Mouse (Mus musculus): Measurements from ENCODE around the gene Klhl12. TPM values are rescaled to one million over a fixed set of nuclear protein-coding genes. Genes with fewer than 3 reads are reported as not detected.
"Not testable (repeated sequence)": the region's sequence is repeated elsewhere in the genome, so short reads cannot be mapped to it uniquely, and the experiment has no call there.

Gene Klhl12
- polyA plus RNA-seq, 1 experiment from 2014 or later = 17.4 TPM

DNA sequence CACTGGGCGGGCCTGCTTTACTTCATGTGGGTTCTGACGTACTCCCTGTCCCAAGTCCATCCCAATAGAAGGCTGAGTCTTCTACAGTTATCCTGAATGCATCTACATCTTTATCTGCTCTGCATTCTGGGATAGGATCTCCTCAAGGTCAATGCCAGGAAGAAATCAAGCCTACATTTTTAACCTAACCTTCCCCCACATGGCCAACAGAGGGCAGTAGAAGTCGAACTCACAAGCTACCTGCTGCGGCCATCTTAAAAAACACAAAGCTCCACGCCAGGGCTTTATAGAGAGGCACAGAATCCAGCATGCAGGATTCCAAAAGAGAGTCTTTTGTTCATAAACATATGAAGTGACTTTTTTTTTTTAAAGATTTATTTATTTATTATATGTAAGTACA lies 69.1 kb downstream of the Klhl12 start:
- Histone ChIP-seq H3K4me3 (ENCODE audit: control insufficient read depth in 1 of 2, insufficient read depth in 1 of 2, low read depth in 1 of 2, low read length in 2 of 2) (no peak overlapping the region), H3K4me2 (ENCODE audit: low read length) (no peak overlapping the region), H3K4me1 (ENCODE audit: control insufficient read depth in 2 of 2, insufficient read depth in 2 of 2, low read length in 2 of 2) (no peaks in the 10 kb centered on the region), H3K27me3 (ENCODE audit: control insufficient read depth, insufficient read depth, low read length) (no peaks in the 10 kb centered on the region), H3K9me3 (ENCODE audit: control insufficient read depth, low read length) (no peaks in the 10 kb centered on the region), H3K9ac (ENCODE audit: low read length) (no peak overlapping the region), H3K27ac (replicated peaks in 1 of 2; ENCODE audit: control insufficient read depth in 1 of 2, insufficient read depth in 1 of 2, low read depth in 2 of 2, low read length in 2 of 2) (no peak overlapping the region), H3K36me3 (ENCODE audit: control insufficient read depth, insufficient read depth, low read length) (no peaks in the 10 kb centered on the region)
- 72% methylated on average over 5 of the region's 5 CpGs for WGBS
- ATAC-seq (ENCODE audit: insufficient number of reproducible peaks, insufficient read depth, low FRiP score, low read depth) = no peak

DNA sequence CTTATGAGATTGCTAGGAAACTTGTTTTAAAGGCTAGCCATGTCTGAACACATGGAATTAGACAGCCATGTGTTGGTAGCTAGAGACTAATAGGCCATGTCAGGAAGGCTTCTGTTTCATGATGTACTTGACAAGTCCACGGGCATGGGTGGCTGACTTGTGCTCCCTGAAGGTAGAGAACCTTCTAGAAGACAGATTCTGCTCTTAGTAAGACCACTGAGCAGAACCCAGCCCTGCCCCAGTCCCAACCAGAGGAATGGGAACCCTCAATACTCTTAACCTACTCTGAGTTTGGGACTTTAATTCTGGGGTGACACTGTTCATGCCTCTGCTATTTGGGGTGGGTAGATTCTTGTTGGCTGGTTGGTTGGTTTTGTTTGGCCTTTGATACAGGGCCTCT lies 69.7 kb downstream of the Klhl12 start:
- H3K9me3 ChIP-seq (ENCODE audit: control insufficient read depth, low read length) = no peaks in the 10 kb centered on the region
- H3K36me3 ChIP-seq (ENCODE audit: control insufficient read depth, insufficient read depth, low read length) = no peaks in the 10 kb centered on the region
- H3K27me3 ChIP-seq (ENCODE audit: control insufficient read depth, insufficient read depth, low read length) = no peaks in the 10 kb centered on the region
- H3K27ac ChIP-seq (replicated peaks in 1 of 2; ENCODE audit: control insufficient read depth in 1 of 2, insufficient read depth in 1 of 2, low read depth in 2 of 2, low read length in 2 of 2) = no peak overlapping the region
- WGBS = 86% methylated on average over 1 of the region's 1 CpGs
- H3K4me1 ChIP-seq (ENCODE audit: control insufficient read depth in 2 of 2, insufficient read depth in 2 of 2, low read length in 2 of 2) = no peaks in the 10 kb centered on the region
- H3K4me3 ChIP-seq (ENCODE audit: control insufficient read depth in 1 of 2, insufficient read depth in 1 of 2, low read depth in 1 of 2, low read length in 2 of 2) = no peak overlapping the region
- H3K9ac ChIP-seq (ENCODE audit: low read length) = no peak overlapping the region
- no peak for ATAC-seq (ENCODE audit: insufficient number of reproducible peaks, insufficient read depth, low FRiP score, low read depth)
- H3K4me2 ChIP-seq (ENCODE audit: low read length) = no peak overlapping the region

DNA sequence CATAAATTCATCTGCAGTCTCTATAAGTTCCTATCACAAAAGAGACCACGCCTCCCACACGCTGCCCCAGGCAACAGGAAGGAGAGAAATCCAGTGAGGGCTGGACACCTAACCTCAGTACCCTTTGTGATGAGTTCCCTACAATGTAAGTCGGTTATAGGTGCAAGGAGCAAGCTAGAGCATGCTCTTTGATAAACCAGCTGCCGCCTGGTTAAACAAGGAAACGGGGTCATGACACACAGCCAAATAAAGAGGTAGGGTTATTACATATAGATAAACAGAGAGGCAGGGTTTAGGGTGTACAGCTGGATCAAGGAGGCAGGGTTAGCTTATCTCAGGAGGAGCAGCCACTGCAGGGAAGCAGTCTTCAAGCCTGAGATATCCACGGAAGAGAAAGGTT lies 71.4 kb downstream of the Klhl12 start:
- Histone ChIP-seq H3K4me1 (ENCODE audit: control insufficient read depth in 2 of 2, insufficient read depth in 2 of 2, low read length in 2 of 2) (no peaks in the 10 kb centered on the region), H3K4me3 (ENCODE audit: control insufficient read depth in 1 of 2, insufficient read depth in 1 of 2, low read depth in 1 of 2, low read length in 2 of 2) (no peak overlapping the region), H3K27me3 (ENCODE audit: control insufficient read depth, insufficient read depth, low read length) (no peaks in the 10 kb centered on the region), H3K9ac (ENCODE audit: low read length) (no peak overlapping the region), H3K27ac (replicated peaks in 1 of 2; ENCODE audit: control insufficient read depth in 1 of 2, insufficient read depth in 1 of 2, low read depth in 2 of 2, low read length in 2 of 2) (no peak overlapping the region), H3K9me3 (ENCODE audit: control insufficient read depth, low read length) (no peaks in the 10 kb centered on the region), H3K36me3 (ENCODE audit: control insufficient read depth, insufficient read depth, low read length) (no peaks in the 10 kb centered on the region), H3K4me2 (ENCODE audit: low read length) (no peak overlapping the region)
- ATAC-seq (ENCODE audit: insufficient number of reproducible peaks, insufficient read depth, low FRiP score, low read depth) = no peak
- 49% methylated on average over 6 of the region's 6 CpGs for whole genome bisulfite sequencing

DNA sequence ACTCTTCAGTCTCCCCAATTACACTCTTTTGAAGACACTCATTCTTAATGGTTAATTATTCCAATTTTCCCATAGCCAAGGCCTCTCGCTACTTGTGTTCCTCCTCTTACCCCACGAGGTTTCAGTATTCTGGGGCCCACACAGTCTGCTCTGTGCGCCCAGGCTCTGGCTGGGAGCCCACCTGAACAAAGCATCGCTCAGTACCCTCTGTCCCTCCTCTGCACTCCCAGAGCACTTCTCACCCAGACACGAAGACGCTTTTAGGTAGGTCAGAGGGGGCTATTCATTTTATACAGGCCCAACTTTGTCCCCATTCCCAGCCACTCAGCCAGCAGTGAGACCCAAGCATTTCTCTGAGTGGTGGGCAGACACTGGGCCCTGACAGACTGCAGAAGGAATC lies 75.3 kb downstream of the Klhl12 start:
- no peaks in the 10 kb centered on the region for H3K4me1 ChIP-seq (ENCODE audit: control insufficient read depth in 2 of 2, insufficient read depth in 2 of 2, low read length in 2 of 2)
- no peaks in the 10 kb centered on the region for H3K27me3 ChIP-seq (ENCODE audit: control insufficient read depth, insufficient read depth, low read length)
- 78% methylated on average over 6 of the region's 6 CpGs for WGBS
- H3K27ac ChIP-seq (replicated peaks in 1 of 2; ENCODE audit: control insufficient read depth in 1 of 2, insufficient read depth in 1 of 2, low read depth in 2 of 2, low read length in 2 of 2) = no peak overlapping the region
- no peaks in the 10 kb centered on the region for H3K9me3 ChIP-seq (ENCODE audit: control insufficient read depth, low read length)
- no peaks in the 10 kb centered on the region for H3K36me3 ChIP-seq (ENCODE audit: control insufficient read depth, insufficient read depth, low read length)
- H3K4me2 ChIP-seq (ENCODE audit: low read length) = no peak overlapping the region
- no peak for ATAC-seq (ENCODE audit: insufficient number of reproducible peaks, insufficient read depth, low FRiP score, low read depth)
- H3K9ac ChIP-seq (ENCODE audit: low read length) = no peak overlapping the region
- no peak overlapping the region for H3K4me3 ChIP-seq (ENCODE audit: control insufficient read depth in 1 of 2, insufficient read depth in 1 of 2, low read depth in 1 of 2, low read length in 2 of 2)

DNA sequence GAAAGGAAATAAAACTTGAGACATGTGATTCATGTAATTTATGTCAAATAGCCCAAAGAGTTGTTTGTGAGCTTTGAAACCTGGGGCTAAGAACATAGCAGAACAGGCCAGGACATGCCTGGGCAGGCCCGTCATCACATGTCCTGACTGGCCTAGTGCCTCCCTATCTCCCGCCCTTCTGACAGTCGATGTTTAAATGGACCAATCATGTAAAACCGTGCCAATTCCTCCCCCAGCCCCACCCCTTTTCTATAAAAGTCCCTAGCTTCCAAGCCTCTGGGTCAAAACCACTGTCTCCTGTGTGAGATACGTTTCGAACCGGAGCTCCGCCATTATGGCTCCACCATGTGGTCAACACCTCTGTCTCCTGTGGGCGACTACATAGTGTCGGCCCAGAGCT lies 78.4 kb downstream of the Klhl12 start:
- not testable (repeated sequence) for H3K4me2 ChIP-seq (ENCODE audit: low read length); H3K27ac ChIP-seq (replicated peaks in 1 of 2; ENCODE audit: control insufficient read depth in 1 of 2, insufficient read depth in 1 of 2, low read depth in 2 of 2, low read length in 2 of 2); H3K4me3 ChIP-seq (ENCODE audit: control insufficient read depth in 1 of 2, insufficient read depth in 1 of 2, low read depth in 1 of 2, low read length in 2 of 2); H3K27me3 ChIP-seq (ENCODE audit: control insufficient read depth, insufficient read depth, low read length); ATAC-seq (ENCODE audit: insufficient number of reproducible peaks, insufficient read depth, low FRiP score, low read depth); H3K36me3 ChIP-seq (ENCODE audit: control insufficient read depth, insufficient read depth, low read length); H3K4me1 ChIP-seq (ENCODE audit: control insufficient read depth in 2 of 2, insufficient read depth in 2 of 2, low read length in 2 of 2); H3K9me3 ChIP-seq (ENCODE audit: control insufficient read depth, low read length); H3K9ac ChIP-seq (ENCODE audit: low read length)
- WGBS = 84% methylated on average over 9 of the region's 10 CpGs

DNA sequence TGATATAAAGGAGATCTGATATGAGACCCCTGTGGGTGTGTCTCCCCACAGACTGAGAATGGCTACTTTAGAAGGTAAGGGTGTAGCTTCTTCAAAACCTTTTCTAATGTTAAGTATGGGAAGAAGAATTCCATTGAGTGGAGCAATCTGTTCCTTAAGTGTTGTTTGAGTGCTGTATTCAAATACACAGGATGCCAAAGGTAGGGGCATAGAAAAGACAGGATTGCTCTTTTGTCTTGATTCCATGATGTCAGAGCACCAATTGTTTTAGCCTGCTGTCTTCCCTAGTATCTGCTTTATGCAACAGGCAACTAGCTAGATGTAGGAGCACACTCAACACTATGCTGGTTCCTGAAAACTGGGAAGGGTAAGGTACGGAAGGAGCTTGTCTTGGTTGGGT lies 79.7 kb downstream of the Klhl12 start:
- H3K9me3 ChIP-seq (ENCODE audit: control insufficient read depth, low read length) = no peaks in the 10 kb centered on the region
- no peaks in the 10 kb centered on the region for H3K27me3 ChIP-seq (ENCODE audit: control insufficient read depth, insufficient read depth, low read length)
- no peaks in the 10 kb centered on the region for H3K4me1 ChIP-seq (ENCODE audit: control insufficient read depth in 2 of 2, insufficient read depth in 2 of 2, low read length in 2 of 2)
- no peak overlapping the region for H3K4me2 ChIP-seq (ENCODE audit: low read length)
- no peaks in the 10 kb centered on the region for H3K36me3 ChIP-seq (ENCODE audit: control insufficient read depth, insufficient read depth, low read length)
- ATAC-seq (ENCODE audit: insufficient number of reproducible peaks, insufficient read depth, low FRiP score, low read depth) = no peak
- no peak overlapping the region for H3K9ac ChIP-seq (ENCODE audit: low read length)
- 85% methylated on average over 1 of the region's 1 CpGs for WGBS
- H3K27ac ChIP-seq (replicated peaks in 1 of 2; ENCODE audit: control insufficient read depth in 1 of 2, insufficient read depth in 1 of 2, low read depth in 2 of 2, low read length in 2 of 2) = no peak overlapping the region
- H3K4me3 ChIP-seq (ENCODE audit: control insufficient read depth in 1 of 2, insufficient read depth in 1 of 2, low read depth in 1 of 2, low read length in 2 of 2) = no peak overlapping the region

DNA sequence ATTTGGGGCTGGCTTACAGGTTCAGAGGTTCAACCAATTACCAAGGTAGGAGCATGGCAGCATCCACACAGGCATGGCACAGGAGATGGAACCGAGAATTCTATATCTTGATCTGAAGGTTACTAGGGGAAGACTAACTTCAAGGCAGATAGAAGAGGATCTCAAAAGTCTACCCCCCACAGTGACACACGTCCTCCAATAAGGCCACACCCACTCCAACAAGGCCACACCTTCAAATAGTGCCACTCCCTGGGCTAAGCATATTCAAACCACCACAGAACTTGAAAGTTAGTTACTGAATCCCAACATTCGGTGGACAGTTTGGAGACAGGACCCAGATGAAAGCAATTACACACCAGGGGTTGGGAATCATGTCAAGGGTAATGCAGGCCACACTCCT lies 80.2 kb downstream of the Klhl12 start:
- Histone ChIP-seq H3K4me1 (ENCODE audit: control insufficient read depth in 2 of 2, insufficient read depth in 2 of 2, low read length in 2 of 2) (no peaks in the 10 kb centered on the region), H3K27ac (replicated peaks in 1 of 2; ENCODE audit: control insufficient read depth in 1 of 2, insufficient read depth in 1 of 2, low read depth in 2 of 2, low read length in 2 of 2) (no peak overlapping the region), H3K9me3 (ENCODE audit: control insufficient read depth, low read length) (no peaks in the 10 kb centered on the region), H3K4me2 (ENCODE audit: low read length) (no peak overlapping the region), H3K27me3 (ENCODE audit: control insufficient read depth, insufficient read depth, low read length) (no peaks in the 10 kb centered on the region), H3K36me3 (ENCODE audit: control insufficient read depth, insufficient read depth, low read length) (no peaks in the 10 kb centered on the region), H3K9ac (ENCODE audit: low read length) (no peak overlapping the region), H3K4me3 (ENCODE audit: control insufficient read depth in 1 of 2, insufficient read depth in 1 of 2, low read depth in 1 of 2, low read length in 2 of 2) (no peak overlapping the region)
- no peak for ATAC-seq (ENCODE audit: insufficient number of reproducible peaks, insufficient read depth, low FRiP score, low read depth)
- 63% methylated on average over 3 of the region's 3 CpGs for WGBS

DNA sequence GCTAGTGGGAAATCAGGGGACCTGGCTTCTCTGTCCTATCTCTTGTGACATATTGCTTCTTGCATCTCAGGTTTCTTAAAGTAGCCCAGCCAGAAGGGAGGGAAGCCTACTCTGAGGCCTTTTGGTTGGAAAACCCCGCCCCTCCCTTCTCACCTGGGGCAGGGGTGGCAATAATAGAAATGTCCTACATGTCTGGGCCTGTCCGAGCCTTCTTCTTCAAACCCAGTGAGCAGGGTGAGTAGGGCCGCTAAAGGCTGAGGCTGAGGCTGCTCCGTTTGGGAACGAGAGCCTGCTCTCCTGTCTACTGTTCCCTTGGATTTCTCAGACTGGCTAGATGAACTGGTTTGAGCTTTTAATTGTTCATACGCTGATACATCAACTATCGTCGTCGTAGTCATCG lies 85.3 kb downstream of the Klhl12 start:
- H3K27me3 ChIP-seq (ENCODE audit: control insufficient read depth, insufficient read depth, low read length) = no peaks in the 10 kb centered on the region
- H3K4me3 ChIP-seq (ENCODE audit: control insufficient read depth in 1 of 2, insufficient read depth in 1 of 2, low read depth in 1 of 2, low read length in 2 of 2) = no peak overlapping the region
- H3K9ac ChIP-seq (ENCODE audit: low read length) = no peak overlapping the region
- peaks cover 10% of the 10 kb centered on the region for H3K9me3 ChIP-seq (ENCODE audit: control insufficient read depth, low read length)
- ATAC-seq (ENCODE audit: insufficient number of reproducible peaks, insufficient read depth, low FRiP score, low read depth) = no peak
- H3K36me3 ChIP-seq (ENCODE audit: control insufficient read depth, insufficient read depth, low read length) = no peaks in the 10 kb centered on the region
- no peaks in the 10 kb centered on the region for H3K4me1 ChIP-seq (ENCODE audit: control insufficient read depth in 2 of 2, insufficient read depth in 2 of 2, low read length in 2 of 2)
- H3K4me2 ChIP-seq (ENCODE audit: low read length) = no peak overlapping the region
- WGBS = 85% methylated on average over 10 of the region's 10 CpGs
- no peak overlapping the region for H3K27ac ChIP-seq (replicated peaks in 1 of 2; ENCODE audit: control insufficient read depth in 1 of 2, insufficient read depth in 1 of 2, low read depth in 2 of 2, low read length in 2 of 2)

All from heart, embryonic 14.5 days (tissue).